Mouse (Mus musculus): ENCODE results near the gene Slc25a48.

- TF ChIP-seq POLR2A (IDR thresholded peaks at IDR 0.05; ENCODE audit: control insufficient read depth, extremely low read depth, insufficient read depth, low read length, poor library complexity): no peak
- no peak for TF ChIP-seq CTCF (IDR thresholded peaks at IDR 0.05; ENCODE audit: borderline replicate concordance, control insufficient read depth, extremely low read depth, insufficient read depth, low read length, poor library complexity)
These were observed 39.9 kb downstream of the Slc25a48 start for GRCm38 (mm10) chr13:56478027-56478426.
